Mouse (Mus musculus) C2C12 (cell line): Measurements from ENCODE around the gene Vipr1.

Experiments used
- CEBPB ChIP-seq: IDR thresholded peaks from one replicate; pipeline ENCODE4 v1.6.1; 2011; ENCODE audit warnings: low read depth, mild to moderate bottlenecking, control low read depth, moderate library complexity
- CTCF ChIP-seq: IDR thresholded peaks from one replicate; pipeline ENCODE4 v1.5.1; 2011; ENCODE audit not compliant: control insufficient read depth, insufficient read depth, insufficient read length
- FOSL1 ChIP-seq: IDR thresholded peaks from one replicate; pipeline ENCODE4 v1.8.0; 2011; ENCODE audit warnings: mild to moderate bottlenecking, low read length; ENCODE audit not compliant: poor library complexity, insufficient read depth, severe bottlenecking
- MAX ChIP-seq: IDR thresholded peaks from one replicate; pipeline ENCODE4 v1.6.1; 2011; ENCODE audit warnings: mild to moderate bottlenecking, control low read depth
- MYOG ChIP-seq: IDR thresholded peaks from one replicate; pipeline ENCODE4 v1.6.1; 2011; ENCODE audit not compliant: control insufficient read depth, insufficient read length; ENCODE audit errors: extremely low read depth
- USF1 ChIP-seq: IDR thresholded peaks from one replicate; pipeline ENCODE4 v1.6.1; 2011; ENCODE audit warnings: low read depth, mild to moderate bottlenecking, control low read depth, moderate library complexity

- TF ChIP-seq CTCF (no peak), CEBPB (no peak), USF1 (no peak), MAX (no peak), MYOG (no peak), FOSL1 (no peak)
Observed at GRCm38 (mm10) chr9:121707801-121708200, 65.3 kb downstream of the Vipr1 start.
